Mouse (Mus musculus): ENCODE measurements around the gene Phgdh.

DNA sequence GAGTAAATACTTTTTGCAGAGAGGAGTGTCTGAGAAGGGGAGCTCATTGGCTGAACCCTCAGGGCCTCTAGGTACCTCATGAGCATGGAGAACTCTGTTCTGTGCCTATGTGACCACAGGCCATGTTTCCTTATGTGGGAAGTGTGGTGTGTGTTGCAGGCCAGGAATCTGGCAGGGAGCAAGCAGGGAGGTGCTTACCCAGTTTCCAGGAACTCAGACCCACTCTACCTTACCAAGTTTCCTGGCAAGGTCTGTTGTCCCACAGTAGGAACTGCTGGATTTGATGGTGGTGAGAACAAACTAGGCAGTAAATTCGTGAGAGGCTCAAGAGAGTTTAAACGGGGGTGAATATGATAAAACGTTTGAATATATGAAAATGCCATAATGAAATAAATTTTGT lies 26.3 kb upstream of the Phgdh start:
- TF ChIP-seq POLR2A (IDR thresholded peaks at IDR 0.05; ENCODE audit: extremely low read depth, insufficient read depth, low read length), result no peak
- no peak for TF ChIP-seq CTCF (IDR thresholded peaks at IDR 0.05; ENCODE audit: extremely low read depth, insufficient read depth, low read length)

Measured in cortical plate, adult 2 months (tissue).